Mouse (Mus musculus) MEL (cell line): ENCODE results near the gene Odf3b. TPM values are rescaled to one million over a fixed set of nuclear protein-coding genes. Genes with fewer than 3 reads are reported as not detected.
A peak's percentile ranks its signal among the peaks of the same experiment; 100 is the strongest.

Experiments used
- DNase-seq: peaks from one replicate; pipeline ENCODE4 v3.0.0; 2011; ENCODE audit warnings: low read depth, low spot score
- H3K27ac ChIP-seq: 2 replicates; pipeline ENCODE4 v1.5.1; 2012; ENCODE audit warnings: low read depth, mild to moderate bottlenecking, control low read depth, low read length, moderate library complexity; ENCODE audit not compliant: control insufficient read depth
- H3K27me3 ChIP-seq, 2 experiments: fragments of 150-350 bp in 1 of 2; sonication (generic) in 1 of 2; 2 replicates each; pipeline ENCODE4 v1.6.1; 2012; ENCODE audit warnings: low read length in 2 of 2, mild to moderate bottlenecking in 2 of 2, improper control_type of control experiment in 1 of 2, moderate library complexity in 1 of 2; ENCODE audit not compliant: insufficient read depth in 2 of 2, control insufficient read depth in 1 of 2
- H3K36me3 ChIP-seq, 2 experiments: 2 replicates each; pipeline ENCODE4 v1.6.1; 2012 to 2014; ENCODE audit warnings: low read length in 2 of 2, improper control_type of control experiment in 1 of 2, inconsistent platforms in 1 of 2, mild to moderate bottlenecking in 1 of 2; ENCODE audit not compliant: insufficient read depth in 2 of 2, control insufficient read depth in 1 of 2
- H3K4me1 ChIP-seq, 2 experiments: fragments of 150-350 bp in 1 of 2; sonication (generic) in 1 of 2; 2 replicates each; pipeline ENCODE4 v1.6.1; 2012; ENCODE audit warnings: low read length in 2 of 2, improper control_type of control experiment in 1 of 2, mild to moderate bottlenecking in 1 of 2; ENCODE audit not compliant: insufficient read depth in 2 of 2, control insufficient read depth in 1 of 2
- H3K4me3 ChIP-seq, 2 experiments: fragments of 150-350 bp in 1 of 2; sonication (generic) in 1 of 2; 2 replicates each; pipeline ENCODE4 v1.5.1; 2012; ENCODE audit warnings: low read depth in 2 of 2, low read length in 2 of 2, mild to moderate bottlenecking in 2 of 2, moderate library complexity in 2 of 2, control low read depth in 1 of 2, improper control_type of control experiment in 1 of 2; ENCODE audit not compliant: control insufficient read depth in 1 of 2, insufficient read depth in 1 of 2
- H3K79me2 ChIP-seq: 2 replicates; pipeline ENCODE4 v1.6.1; 2012; ENCODE audit warnings: mild to moderate bottlenecking, low read length, moderate library complexity; ENCODE audit not compliant: control insufficient read depth, poor library complexity, insufficient read depth
- H3K9ac ChIP-seq: 2 replicates; pipeline ENCODE4 v1.6.1; 2012; ENCODE audit warnings: low read depth, mild to moderate bottlenecking, control low read depth, low read length, moderate library complexity; ENCODE audit not compliant: control insufficient read depth, poor library complexity, severe bottlenecking
- H3K9me3 ChIP-seq: fragments of 150-350 bp; sonication (generic); replicated peaks from 2 replicates; pipeline ENCODE4 v1.6.1; 2012; ENCODE audit warnings: mild to moderate bottlenecking, low read length, improper control_type of control experiment, moderate library complexity; ENCODE audit not compliant: insufficient read depth
- BHLHE40 ChIP-seq: IDR thresholded peaks from 2 replicates; pipeline ENCODE4 v1.6.1; 2012; ENCODE audit warnings: low read depth, mild to moderate bottlenecking, inconsistent platforms, low read length, improper control_type of control experiment, borderline replicate concordance
- CHD2 ChIP-seq: IDR thresholded peaks from 2 replicates; pipeline ENCODE4 v1.6.1; 2011; ENCODE audit warnings: low read length, improper control_type of control experiment
- CTCF ChIP-seq, 3 experiments: IDR thresholded peaks in 2 of 3; conservative IDR thresholded peaks in 1 of 3; 2 replicates each; pipeline ENCODE4 v1.5.1; 2011 to 2012; ENCODE audit warnings: low read length in 3 of 3, low read depth in 2 of 3, mild to moderate bottlenecking in 2 of 3, improper control_type of control experiment in 1 of 3, inconsistent platforms in 1 of 3, mixed read lengths in 1 of 3, moderate library complexity in 1 of 3; ENCODE audit not compliant: control insufficient read depth in 1 of 3, insufficient read depth in 1 of 3, poor library complexity in 1 of 3, severe bottlenecking in 1 of 3
- E2F4 ChIP-seq: IDR thresholded peaks from 2 replicates; pipeline ENCODE4 v1.6.1; 2011; ENCODE audit warnings: low read depth, low read length, improper control_type of control experiment, borderline replicate concordance
- ELF1 ChIP-seq: IDR thresholded peaks from 2 replicates; pipeline ENCODE4 v1.6.1; 2014; ENCODE audit warnings: low read depth, mild to moderate bottlenecking, inconsistent platforms, low read length, improper control_type of control experiment, moderate library complexity
- EP300 ChIP-seq, 2 experiments: IDR thresholded peaks; 2 replicates each; pipeline ENCODE4 v1.6.1; 2011; ENCODE audit warnings: improper control_type of control experiment in 2 of 2, low read length in 2 of 2, low read depth in 1 of 2, mild to moderate bottlenecking in 1 of 2
- ETS1 ChIP-seq: IDR thresholded peaks from 2 replicates; pipeline ENCODE4 v1.6.1; 2012; ENCODE audit warnings: low read depth, mild to moderate bottlenecking, inconsistent platforms, low read length, improper control_type of control experiment, moderate library complexity
- GATA1 ChIP-seq: IDR thresholded peaks from 2 replicates; pipeline ENCODE4 v1.6.1; 2011; ENCODE audit warnings: low read depth, low read length, improper control_type of control experiment
- HCFC1 ChIP-seq: IDR thresholded peaks from 2 replicates; pipeline ENCODE4 v1.6.1; 2012; ENCODE audit warnings: low read depth, mild to moderate bottlenecking, inconsistent platforms, low read length, improper control_type of control experiment, moderate library complexity
- JUND ChIP-seq: IDR thresholded peaks from 2 replicates; pipeline ENCODE4 v1.6.1; 2011; ENCODE audit warnings: low read depth, mild to moderate bottlenecking, improper control_type of control experiment, low read length
- MAZ ChIP-seq: IDR thresholded peaks from 2 replicates; pipeline ENCODE4 v1.6.1; 2012; ENCODE audit warnings: low read depth, mild to moderate bottlenecking, inconsistent platforms, low read length, improper control_type of control experiment
- MXI1 ChIP-seq: IDR thresholded peaks from 2 replicates; pipeline ENCODE4 v1.6.1; 2011; ENCODE audit warnings: mild to moderate bottlenecking, low read depth, low read length, improper control_type of control experiment
- MYC ChIP-seq: IDR thresholded peaks from 2 replicates; pipeline ENCODE4 v1.6.1; 2011; ENCODE audit warnings: low read depth, mild to moderate bottlenecking, low read length, improper control_type of control experiment, moderate library complexity
- POLR2A ChIP-seq, 2 experiments: IDR thresholded peaks; 2 replicates each; pipeline ENCODE4 v1.6.1; 2011 to 2012; ENCODE audit warnings: low read length in 2 of 2, mild to moderate bottlenecking in 2 of 2, control low read depth in 1 of 2, improper control_type of control experiment in 1 of 2, low read depth in 1 of 2, moderate library complexity in 1 of 2; ENCODE audit not compliant: control insufficient read depth in 1 of 2, insufficient read depth in 1 of 2, poor library complexity in 1 of 2
- POLR2AphosphoS2 ChIP-seq: IDR thresholded peaks from 2 replicates; pipeline ENCODE4 v1.6.1; 2011; ENCODE audit warnings: low read length, improper control_type of control experiment
- POLR2AphosphoS5 ChIP-seq: IDR thresholded peaks from 2 replicates; pipeline ENCODE4 v1.6.1; 2012; ENCODE audit warnings: low read depth, borderline replicate concordance, mild to moderate bottlenecking, inconsistent platforms, low read length, moderate library complexity, mixed read lengths
- RAD21 ChIP-seq: IDR thresholded peaks from 2 replicates; pipeline ENCODE4 v1.6.1; 2011; ENCODE audit warnings: mild to moderate bottlenecking, low read depth, low read length, improper control_type of control experiment
- RCOR1 ChIP-seq: IDR thresholded peaks from 2 replicates; pipeline ENCODE4 v1.6.1; 2012; ENCODE audit warnings: low read depth, mild to moderate bottlenecking, inconsistent platforms, low read length, improper control_type of control experiment
- SIN3A ChIP-seq: IDR thresholded peaks from 2 replicates; pipeline ENCODE4 v1.6.1; 2012; ENCODE audit warnings: low read length, improper control_type of control experiment, inconsistent platforms
- SMC3 ChIP-seq: IDR thresholded peaks from 2 replicates; pipeline ENCODE4 v1.6.1; 2011; ENCODE audit warnings: low read depth, low read length, improper control_type of control experiment
- TAL1 ChIP-seq: IDR thresholded peaks from 2 replicates; pipeline ENCODE4 v1.6.1; 2012; ENCODE audit warnings: mild to moderate bottlenecking, inconsistent platforms, low read length, moderate library complexity, mixed read lengths
- TCF12 ChIP-seq: IDR thresholded peaks from 2 replicates; pipeline ENCODE4 v1.6.1; 2014; ENCODE audit warnings: low read depth, mild to moderate bottlenecking, inconsistent platforms, low read length, improper control_type of control experiment, moderate library complexity
- UBTF ChIP-seq: IDR thresholded peaks from 2 replicates; pipeline ENCODE4 v1.6.1; 2012; ENCODE audit warnings: low read depth, mild to moderate bottlenecking, inconsistent platforms, low read length, improper control_type of control experiment, moderate library complexity, borderline replicate concordance; ENCODE audit not compliant: insufficient read depth
- USF2 ChIP-seq, 2 experiments: IDR thresholded peaks; 2 replicates each; pipeline ENCODE4 v1.6.1; 2011 to 2012; ENCODE audit warnings: improper control_type of control experiment in 2 of 2, low read length in 2 of 2, borderline replicate concordance in 1 of 2, inconsistent platforms in 1 of 2, low read depth in 1 of 2, mild to moderate bottlenecking in 1 of 2; ENCODE audit not compliant: insufficient read depth in 1 of 2
- ZC3H11A ChIP-seq: IDR thresholded peaks from 2 replicates; pipeline ENCODE4 v1.6.1; 2012; ENCODE audit warnings: low read depth, mild to moderate bottlenecking, inconsistent platforms, low read length, improper control_type of control experiment
- ZNF384 ChIP-seq: IDR thresholded peaks from 2 replicates; pipeline ENCODE4 v1.6.1; 2012; ENCODE audit warnings: low read depth, mild to moderate bottlenecking, inconsistent platforms, low read length, improper control_type of control experiment
- polyA plus RNA-seq, 2 experiments: library from polyadenylated mRNA; stranded (reverse) in 1 of 2; unstranded in 1 of 2; fragments of >175 nt in 1 of 2; fragments of >200 nt in 1 of 2; gene quantifications; 2 replicates each; pipeline versions ENCODE4 v1.2.1 to v1.2.4; 2012; ENCODE audit warnings: low replicate concordance in 2 of 2, low read depth in 1 of 2; ENCODE audit not compliant: insufficient read length in 2 of 2, insufficient read depth in 1 of 2, missing spikeins in 1 of 2
- total RNA-seq: library from RNA; depleted of rRNA; stranded (reverse); fragments of 300-350 nt; gene quantifications from 2 replicates; pipeline ENCODE4 v1.2.3, GENCODE M21; 2012

Gene Odf3b
- total and polyA plus RNA-seq, 3 experiments, result not detected

GRCm38 (mm10) chr15:89402471-89402870, 23.4 kb upstream of the Odf3b start:
- no peak for TF ChIP-seq POLR2AphosphoS2
- no peak for TF ChIP-seq CHD2
- no peak for TF ChIP-seq MXI1
- TF ChIP-seq USF2 (IDR thresholded peaks at IDR 0.05; ENCODE audit: borderline replicate concordance in 1 of 2, insufficient read depth in 1 of 2, low read depth in 1 of 2, low read length in 2 of 2), result no peak
- no peak for TF ChIP-seq JUND
- TF ChIP-seq MAZ, result no peak
- TF ChIP-seq MYC, result no peak
- no peak for TF ChIP-seq UBTF
- TF ChIP-seq CTCF (IDR thresholded peaks at IDR 0.05 in 2 of 3, conservative IDR thresholded peaks at IDR 0.05 in 1 of 3; ENCODE audit: control insufficient read depth in 1 of 3, insufficient read depth in 1 of 3, low read depth in 2 of 3, low read length in 3 of 3, poor library complexity in 1 of 3, severe bottlenecking in 1 of 3), result no peak
- TF ChIP-seq POLR2A (IDR thresholded peaks at IDR 0.05; ENCODE audit: control insufficient read depth in 1 of 2, insufficient read depth in 1 of 2, low read depth in 1 of 2, low read length in 2 of 2, poor library complexity in 1 of 2), result no peak
- TF ChIP-seq HCFC1, result no peak
- TF ChIP-seq E2F4, result no peak
- no peak for TF ChIP-seq TAL1
- TF ChIP-seq ZNF384, result no peak
- peak; percentile 46 for DNase-seq
- Histone ChIP-seq H3K4me1 (peaks cover 21 to 36% of the 10 kb centered on the region in 2 experiments), H3K9me3 (no peaks in the 10 kb centered on the region), H3K4me3 (no peak overlapping the region), H3K27me3 (no peaks in the 10 kb centered on the region), H3K9ac (no peak overlapping the region), H3K27ac (no peak overlapping the region), H3K79me2 (no peaks in the 10 kb centered on the region), H3K36me3 (peaks cover 0 to 23% of the 10 kb centered on the region in 2 experiments; a peak in 2 of 4 replicates)

GRCm38 (mm10) chr15:89399716-89400115, 20.6 kb upstream of the Odf3b start:
- TF ChIP-seq GATA1 (peak; percentile 74), ZC3H11A (no peak), RAD21 (no peak), UBTF (no peak), TCF12 (peak; percentile 67), SMC3 (no peak), RCOR1 (peak; percentile 71), SIN3A (peak; percentile 23; the same call in 1 of the 2 replicates), CTCF (IDR thresholded peaks at IDR 0.05 in 2 of 3, conservative IDR thresholded peaks at IDR 0.05 in 1 of 3; ENCODE audit: control insufficient read depth in 1 of 3, insufficient read depth in 1 of 3, low read depth in 2 of 3, low read length in 3 of 3, poor library complexity in 1 of 3, severe bottlenecking in 1 of 3) (no peak), BHLHE40 (peak; percentile 97), EP300 (IDR thresholded peaks at IDR 0.05; ENCODE audit: low read depth in 1 of 2, low read length in 2 of 2) (peak; percentile 76 to 81), ELF1 (no peak), POLR2AphosphoS5 (no peak), ETS1 (peak; percentile 44; the same call in 1 of the 2 replicates)
- Histone ChIP-seq H3K4me3 (no peak overlapping the region), H3K9ac (no peak overlapping the region), H3K27ac (no peak overlapping the region), H3K9me3 (no peaks in the 10 kb centered on the region), H3K27me3 (no peaks in the 10 kb centered on the region), H3K4me1 (peaks cover 12 to 18% of the 10 kb centered on the region in 2 experiments), H3K79me2 (no peaks in the 10 kb centered on the region), H3K36me3 (peaks cover 0 to 12% of the 10 kb centered on the region in 2 experiments; a peak in 2 of 4 replicates)
- DNase-seq, result peak; percentile 32
